Mouse (Mus musculus) mouse embryonic stem cell (cell line): ENCODE data around the gene Rhbdl2.

Source experiments
- in situ Hi-C, 2 experiments: fragments of 300-500 bp; cut with MboI; formaldehyde crosslinking; loops; 1 replicate in 1 of 2; 3 replicates in 1 of 2; pipeline ENCODE4 v1.14.3; 2019 to 2020; ENCODE audit warnings: low sequenced_read_pairs in 2 of 2, low pct_unique_long_range_greater_than_20kb in 1 of 2, mixed read lengths in 1 of 2; ENCODE audit not compliant: unreplicated experiment in 1 of 2

Rhbdl2 gene

GRCm38 (mm10) chr4:123787191-123787985 lies at the start of gene Rhbdl2:
Gene Rhbdl2 (plus strand): TSS chr4:123787874.
- in situ Hi-C loops, result no loop called here

GRCm38 (mm10) chr4:123738708-123739107 lies 49.0 kb upstream of the Rhbdl2 start:
- in situ Hi-C loops, result no loop called here

GRCm38 (mm10) chr4:123742891-123743290 lies 44.8 kb upstream of the Rhbdl2 start:
- in situ Hi-C loops, result no loop called here

- in situ Hi-C loops, result no loop called here
Measured at GRCm38 (mm10) chr4:123745221-123745775, 42.4 kb upstream of the Rhbdl2 start.

GRCm38 (mm10) chr4:123748726-123749415 lies 38.8 kb upstream of the Rhbdl2 start:
- in situ Hi-C loops, result no loop called here

GRCm38 (mm10) chr4:123749484-123750130 lies 38.1 kb upstream of the Rhbdl2 start:
- in situ Hi-C loops, result no loop called here

- in situ Hi-C loops, result no loop called here
Measured at GRCm38 (mm10) chr4:123750152-123750651, 37.5 kb upstream of the Rhbdl2 start, which contains the start of gene Akirin1. Gene Akirin1 (minus strand): TSS chr4:123750345.

GRCm38 (mm10) chr4:123750707-123751312 lies 36.9 kb upstream of the Rhbdl2 start:
- in situ Hi-C loops, result no loop called here

GRCm38 (mm10) chr4:123758306-123758705 lies 29.4 kb upstream of the Rhbdl2 start:
- in situ Hi-C loops, result no loop called here

GRCm38 (mm10) chr4:123765071-123765470 lies 22.6 kb upstream of the Rhbdl2 start:
- in situ Hi-C loops, result loop anchor here in 1 of 2 experiments (10.0 kb wide), 1 partner anchor 110 kb away; no protein-coding TSS in a partner anchor

GRCm38 (mm10) chr4:123767807-123768206 lies 19.9 kb upstream of the Rhbdl2 start:
- in situ Hi-C loops, result loop anchor here in 1 of 2 experiments (10.0 kb wide), 1 partner anchor 107 kb away; no protein-coding TSS in a partner anchor

GRCm38 (mm10) chr4:123768234-123768633 lies 19.4 kb upstream of the Rhbdl2 start:
- in situ Hi-C loops, result loop anchor here in 1 of 2 experiments (10.0 kb wide), 1 partner anchor 107 kb away; no protein-coding TSS in a partner anchor

GRCm38 (mm10) chr4:123792666-123793065 lies 5.0 kb downstream of the Rhbdl2 start:
- in situ Hi-C loops, result no loop called here

GRCm38 (mm10) chr4:123793136-123793535 lies 5.5 kb downstream of the Rhbdl2 start:
- in situ Hi-C loops, result no loop called here

GRCm38 (mm10) chr4:123795057-123795456 lies 7.4 kb downstream of the Rhbdl2 start:
- in situ Hi-C loops, result no loop called here

GRCm38 (mm10) chr4:123797403-123797802 lies 9.7 kb downstream of the Rhbdl2 start:
- in situ Hi-C loops, result no loop called here

GRCm38 (mm10) chr4:123797856-123798255 lies 10.2 kb downstream of the Rhbdl2 start:
- in situ Hi-C loops, result no loop called here

- in situ Hi-C loops, result no loop called here
Measured at GRCm38 (mm10) chr4:123803642-123804041, 16.0 kb downstream of the Rhbdl2 start.
